Mouse (Mus musculus): ENCODE data around the gene Gpr50. TPM values are rescaled to one million over a fixed set of nuclear protein-coding genes. Genes with fewer than 3 reads are reported as not detected.

Gpr50 gene
- 0.37 TPM for polyA plus RNA-seq (2015; fragmentation: Illumina TruSeq; extraction: RNeasy Lipid Tissue Mini Kit (QIAGEN cat#74804); ENCODE audit: low read depth, low replicate concordance)

GRCm38 (mm10) chrX:71663374-71663773, at the start of gene Gpr50:
TSS of gene Gpr50 (plus strand) at chrX:71663667.

Other genes with a start within 250 kb of the Gpr50 start
- gene Cd99l2, start 170.8 kb upstream of the Gpr50 start, polyA plus RNA-seq (2015; fragmentation: Illumina TruSeq; extraction: RNeasy Lipid Tissue Mini Kit (QIAGEN cat#74804); ENCODE audit: low read depth, low replicate concordance) = 76.1 TPM
- gene Hmgb3, start 107.7 kb upstream of the Gpr50 start, polyA plus RNA-seq (2015; fragmentation: Illumina TruSeq; extraction: RNeasy Lipid Tissue Mini Kit (QIAGEN cat#74804); ENCODE audit: low read depth, low replicate concordance) = 56.6 TPM
- gene Vma21, start 152.3 kb downstream of the Gpr50 start, polyA plus RNA-seq (2015; fragmentation: Illumina TruSeq; extraction: RNeasy Lipid Tissue Mini Kit (QIAGEN cat#74804); ENCODE audit: low read depth, low replicate concordance) = 51.2 TPM